Mouse (Mus musculus) heart, embryonic 14.5 days (tissue): Measurements from ENCODE around the gene Tmem117. TPM values are rescaled to one million over a fixed set of nuclear protein-coding genes. Genes with fewer than 3 reads are reported as not detected.

Source experiments
- ATAC-seq: fragments of 200-750 bp; cut with Nextera tagmentation; 2 replicates; pipeline ENCODE4 v1.8.0; 2017; ENCODE audit warnings: low read depth, moderate TSS enrichment; ENCODE audit not compliant: insufficient number of reproducible peaks, insufficient read depth, low FRiP score
- H3K27ac ChIP-seq, 2 experiments: fragments of 200-500 bp in 1 of 2; fragments of 300-500 bp in 1 of 2; sonication (generic) in 1 of 2; replicated peaks in 1 of 2; 2 replicates each; pipeline ENCODE4 v1.5.1; 2012 to 2014; ENCODE audit warnings: low read depth in 2 of 2, low read length in 2 of 2, control low read depth in 1 of 2, mild to moderate bottlenecking in 1 of 2, mixed read lengths in 1 of 2; ENCODE audit not compliant: control insufficient read depth in 1 of 2, insufficient read depth in 1 of 2
- H3K27me3 ChIP-seq: fragments of 300-500 bp; sonication (generic); 2 replicates; pipeline ENCODE4 v1.6.1; 2014; ENCODE audit warnings: mild to moderate bottlenecking, low read length, control low read depth; ENCODE audit not compliant: control insufficient read depth, insufficient read depth
- H3K36me3 ChIP-seq: fragments of 300-500 bp; sonication (generic); 2 replicates; pipeline ENCODE4 v1.6.1; 2014; ENCODE audit warnings: mild to moderate bottlenecking, control low read depth, low read length, mixed read lengths; ENCODE audit not compliant: control insufficient read depth, insufficient read depth
- H3K4me1 ChIP-seq, 2 experiments: fragments of 200-500 bp in 1 of 2; fragments of 300-500 bp in 1 of 2; sonication (generic) in 1 of 2; 2 replicates each; pipeline ENCODE4 v1.6.1; 2012 to 2014; ENCODE audit warnings: low read length in 2 of 2, control low read depth in 1 of 2, mixed read lengths in 1 of 2; ENCODE audit not compliant: control insufficient read depth in 2 of 2, insufficient read depth in 2 of 2
- H3K4me2 ChIP-seq: fragments of 300-500 bp; sonication (generic); 2 replicates; pipeline ENCODE4 v1.6.1; 2014; ENCODE audit warnings: mild to moderate bottlenecking, low read length
- H3K4me3 ChIP-seq, 2 experiments: fragments of 200-500 bp in 1 of 2; fragments of 300-500 bp in 1 of 2; sonication (generic) in 1 of 2; 2 replicates each; pipeline ENCODE4 v1.5.1; 2012 to 2014; ENCODE audit warnings: low read length in 2 of 2, mild to moderate bottlenecking in 2 of 2, control low read depth in 1 of 2, low read depth in 1 of 2, moderate library complexity in 1 of 2; ENCODE audit not compliant: control insufficient read depth in 1 of 2, insufficient read depth in 1 of 2
- H3K9ac ChIP-seq: fragments of 300-500 bp; sonication (generic); 2 replicates; pipeline ENCODE4 v1.6.1; 2014; ENCODE audit warnings: mild to moderate bottlenecking, low read length
- H3K9me3 ChIP-seq: fragments of 300-500 bp; sonication (generic); 2 replicates; pipeline ENCODE4 v1.6.1; 2016; ENCODE audit warnings: low read length, control low read depth; ENCODE audit not compliant: control insufficient read depth
- WGBS: fragments of 180-500 bp; shearing (Covaris S2); extraction: QIAGEN DNeasy Blood & Tissue Kit; methylation state at CpG from one replicate; pipeline ENCODE4 v1.1.7; 2014; 5-methylcytosine and 5-hydroxymethylcytosine counted together
- polyA plus RNA-seq: library from polyadenylated mRNA; unstranded; fragments of >200 nt; fragmentation: Nextera tagmentation; extraction: Ambion mirVana; gene quantifications from 2 replicates; pipeline ENCODE4 v1.2.1, GENCODE M21; 2014

Gene Tmem117
- polyA plus RNA-seq, 1 experiment from 2014 or later: 2.0 TPM

GRCm38 (mm10) chr15:95070881-95071280, 441.8 kb downstream of the Tmem117 start:
- Histone ChIP-seq H3K4me2 (no peak overlapping the region), H3K27ac (no peak overlapping the region), H3K9ac (no peak overlapping the region), H3K27me3 (no peaks in the 10 kb centered on the region), H3K36me3 (no peaks in the 10 kb centered on the region), H3K9me3 (no peaks in the 10 kb centered on the region), H3K4me1 (no peaks in the 10 kb centered on the region), H3K4me3 (no peak overlapping the region)
- 84% methylated on average over 7 of the region's 7 CpGs for WGBS
- ATAC-seq: no peak

- WGBS: 78% methylated on average over 12 of the region's 12 CpGs
- Histone ChIP-seq H3K4me1 (no peaks in the 10 kb centered on the region), H3K4me3 (no peak overlapping the region), H3K4me2 (no peak overlapping the region), H3K9me3 (no peaks in the 10 kb centered on the region), H3K9ac (no peak overlapping the region), H3K27me3 (no peaks in the 10 kb centered on the region), H3K36me3 (no peaks in the 10 kb centered on the region), H3K27ac (no peak overlapping the region)
- no peak for ATAC-seq
These were observed 446.3 kb downstream of the Tmem117 start for GRCm38 (mm10) chr15:95075356-95075755.

- Histone ChIP-seq H3K9ac (no peak overlapping the region), H3K36me3 (no peaks in the 10 kb centered on the region), H3K9me3 (no peaks in the 10 kb centered on the region), H3K27ac (no peak overlapping the region), H3K27me3 (no peaks in the 10 kb centered on the region), H3K4me3 (no peak overlapping the region), H3K4me2 (no peak overlapping the region), H3K4me1 (no peaks in the 10 kb centered on the region)
- 91% methylated on average over 11 of the region's 11 CpGs for WGBS
- ATAC-seq: no peak
These were observed 452.6 kb downstream of the Tmem117 start for GRCm38 (mm10) chr15:95081654-95082053.

- no peaks in the 10 kb centered on the region for H3K4me1 ChIP-seq
- no peaks in the 10 kb centered on the region for H3K36me3 ChIP-seq
- no peak overlapping the region for H3K4me3 ChIP-seq
- no peak for ATAC-seq
- WGBS: 72% methylated on average over 7 of the region's 7 CpGs
- no peak overlapping the region for H3K4me2 ChIP-seq
- no peak overlapping the region for H3K27ac ChIP-seq
- H3K9ac ChIP-seq: no peak overlapping the region
- no peaks in the 10 kb centered on the region for H3K27me3 ChIP-seq
- no peaks in the 10 kb centered on the region for H3K9me3 ChIP-seq
These were observed 456.9 kb downstream of the Tmem117 start for GRCm38 (mm10) chr15:95085962-95086361.

- no peaks in the 10 kb centered on the region for H3K36me3 ChIP-seq
- no peak for ATAC-seq
- H3K9ac ChIP-seq: no peak overlapping the region
- 83% methylated on average over 7 of the region's 7 CpGs for WGBS
- no peaks in the 10 kb centered on the region for H3K9me3 ChIP-seq
- no peak overlapping the region for H3K4me2 ChIP-seq
- H3K27me3 ChIP-seq: no peaks in the 10 kb centered on the region
- H3K27ac ChIP-seq: no peak overlapping the region
- H3K4me3 ChIP-seq: no peak overlapping the region
- no peaks in the 10 kb centered on the region for H3K4me1 ChIP-seq
These were observed 471.1 kb downstream of the Tmem117 start for GRCm38 (mm10) chr15:95100133-95100532.

- no peaks in the 10 kb centered on the region for H3K36me3 ChIP-seq
- H3K9me3 ChIP-seq: no peaks in the 10 kb centered on the region
- no peak overlapping the region for H3K4me3 ChIP-seq
- no peaks in the 10 kb centered on the region for H3K4me1 ChIP-seq
- no peak overlapping the region for H3K9ac ChIP-seq
- H3K27ac ChIP-seq: no peak overlapping the region
- no peak for ATAC-seq
- no peaks in the 10 kb centered on the region for H3K27me3 ChIP-seq
- no peak overlapping the region for H3K4me2 ChIP-seq
These were observed 472.5 kb downstream of the Tmem117 start for GRCm38 (mm10) chr15:95101522-95101921.

GRCm38 (mm10) chr15:95107246-95107809, 478.3 kb downstream of the Tmem117 start:
- Histone ChIP-seq H3K27me3 (no peaks in the 10 kb centered on the region), H3K9me3 (no peaks in the 10 kb centered on the region), H3K9ac (no peak overlapping the region), H3K27ac (no peak overlapping the region), H3K4me3 (no peak overlapping the region), H3K4me2 (no peak overlapping the region), H3K4me1 (no peaks in the 10 kb centered on the region), H3K36me3 (no peaks in the 10 kb centered on the region)
- WGBS: 74% methylated on average over 8 of the region's 8 CpGs
- no peak for ATAC-seq

- WGBS: 81% methylated on average over 4 of the region's 4 CpGs
- H3K9ac ChIP-seq: no peak overlapping the region
- no peak for ATAC-seq
- H3K4me3 ChIP-seq: no peak overlapping the region
- no peaks in the 10 kb centered on the region for H3K9me3 ChIP-seq
- no peaks in the 10 kb centered on the region for H3K4me1 ChIP-seq
- H3K4me2 ChIP-seq: no peak overlapping the region
- H3K36me3 ChIP-seq: no peaks in the 10 kb centered on the region
- H3K27me3 ChIP-seq: no peaks in the 10 kb centered on the region
- no peak overlapping the region for H3K27ac ChIP-seq
These were observed 479.6 kb downstream of the Tmem117 start for GRCm38 (mm10) chr15:95108626-95109025.
